Mouse (Mus musculus) CD8-positive naive resting alpha-beta T cell, adult 2 months (primary cell): ENCODE results near the gene Zfp747.

Experiments
- DNase-seq, 2 experiments: peaks; one replicate each; pipeline ENCODE4 v3.0.0; 2022; ENCODE audit warnings: low read depth in 2 of 2, low spot score in 2 of 2

Zfp747 gene

GRCm38 (mm10) chr7:127335604-127336003 lies 40.2 kb downstream of the Zfp747 start:
- no peak for DNase-seq

GRCm38 (mm10) chr7:127333240-127333639 lies 42.6 kb downstream of the Zfp747 start:
- DNase-seq = no peak

GRCm38 (mm10) chr7:127326685-127327084 lies 49.2 kb downstream of the Zfp747 start:
- no peak for DNase-seq

GRCm38 (mm10) chr7:127325550-127325949 lies 50.3 kb downstream of the Zfp747 start:
- DNase-seq = no peak

- no peak for DNase-seq
Measured at GRCm38 (mm10) chr7:127324944-127325343, 50.9 kb downstream of the Zfp747 start.
